Mouse (Mus musculus): Measurements from ENCODE around the gene 2310033P09Rik.

Gene 2310033P09Rik

DNA sequence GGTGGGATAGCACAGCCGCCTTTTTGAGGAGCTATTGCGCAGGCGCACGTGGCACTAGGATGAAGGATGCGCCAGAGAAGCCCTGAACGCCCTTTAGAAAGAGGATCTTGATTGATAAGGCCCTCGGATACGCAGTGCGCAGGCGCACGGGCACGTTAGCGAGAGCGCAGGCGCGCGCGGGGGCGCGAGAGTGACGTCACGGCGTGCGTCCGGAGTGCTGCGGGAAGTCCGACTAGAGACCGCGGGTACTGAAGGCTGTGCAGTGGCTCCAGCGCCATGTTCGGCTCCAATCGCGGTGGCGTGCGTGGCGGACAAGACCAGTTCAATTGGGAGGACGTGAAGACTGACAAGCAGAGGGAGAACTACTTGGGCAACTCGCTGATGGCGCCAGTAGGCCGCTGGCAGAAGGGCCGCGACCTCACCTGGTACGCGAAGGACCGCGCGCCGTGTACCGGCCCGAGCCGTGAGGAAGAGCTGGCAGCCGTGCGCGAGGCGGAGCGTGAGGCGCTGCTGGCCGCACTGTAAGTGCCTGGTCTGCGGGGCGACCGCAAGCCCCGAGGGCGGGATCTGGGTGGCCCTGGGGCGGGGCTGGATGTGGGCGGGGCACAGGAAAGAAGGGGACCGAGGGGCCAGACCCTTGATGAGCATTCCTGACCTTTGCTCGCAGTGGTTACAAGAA, at the start of gene 2310033P09Rik:
2310033P09Rik (plus strand) TSS at position 169 of the 679 bp plus-strand sequence.
- WGBS, result under 1% methylated on average over 67 of the region's 67 CpGs

DNA sequence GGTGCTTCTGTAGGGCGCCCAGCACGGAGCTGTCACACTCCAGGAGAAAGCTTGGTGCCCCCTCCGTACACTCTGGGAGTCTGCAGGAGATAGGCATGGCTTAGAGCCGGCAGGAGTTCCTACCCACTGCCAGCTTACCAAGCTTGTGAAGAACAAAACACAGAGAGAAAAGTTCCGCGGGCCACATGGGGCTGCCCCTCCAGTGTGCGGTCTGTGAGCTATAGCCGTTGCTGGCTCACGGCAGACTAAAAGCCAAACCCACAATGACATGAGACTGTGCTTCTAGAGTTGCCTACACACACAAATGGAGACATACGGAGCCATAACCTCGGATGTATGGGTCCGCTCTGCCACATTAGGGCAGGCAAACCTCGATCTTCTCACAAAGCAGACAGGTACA, 49.0 kb upstream of the 2310033P09Rik start:
- 93% methylated on average over 13 of the region's 13 CpGs for WGBS

DNA sequence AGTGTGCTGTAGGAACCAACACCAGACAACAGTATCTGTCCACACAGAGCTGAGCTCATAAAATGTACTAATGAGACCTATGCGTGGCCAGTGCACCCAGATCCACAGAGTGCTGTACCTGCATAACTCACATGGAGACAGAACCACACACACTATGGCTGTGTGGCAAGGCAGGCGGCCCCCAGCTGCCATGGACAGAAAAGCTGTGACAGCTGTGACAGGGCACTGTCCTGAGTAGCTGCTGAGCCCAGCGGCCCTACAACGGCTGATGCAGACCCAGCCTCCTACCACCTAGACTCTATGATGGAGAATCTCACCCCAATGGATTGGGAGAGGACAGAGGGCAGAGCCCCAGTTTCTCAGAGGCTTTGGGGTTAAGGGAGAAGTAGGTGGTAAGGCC, 48.6 kb upstream of the 2310033P09Rik start:
- WGBS, result 89% methylated on average over 4 of the region's 4 CpGs

DNA sequence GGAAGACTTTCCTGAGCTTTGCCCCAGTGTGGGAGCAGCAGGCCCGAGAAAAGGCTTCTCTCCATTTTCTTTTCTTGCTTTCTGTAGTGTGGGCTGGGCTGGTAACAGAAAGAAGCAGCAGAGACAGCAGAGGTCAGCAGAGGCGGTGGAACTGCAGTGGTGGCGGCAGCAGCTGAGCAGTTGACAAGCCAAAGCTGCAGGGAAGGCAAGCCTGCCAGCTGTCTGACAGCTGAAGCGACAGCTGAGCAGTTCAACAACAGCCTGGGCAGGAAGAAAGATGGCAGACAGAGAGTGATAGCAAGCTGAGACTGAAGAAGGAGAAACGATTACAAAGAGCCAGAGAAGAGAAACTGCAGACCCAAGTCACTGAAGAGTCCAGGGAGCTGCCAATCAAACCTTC, 46.7 kb upstream of the 2310033P09Rik start:
- WGBS, result 75% methylated on average over 5 of the region's 5 CpGs

DNA sequence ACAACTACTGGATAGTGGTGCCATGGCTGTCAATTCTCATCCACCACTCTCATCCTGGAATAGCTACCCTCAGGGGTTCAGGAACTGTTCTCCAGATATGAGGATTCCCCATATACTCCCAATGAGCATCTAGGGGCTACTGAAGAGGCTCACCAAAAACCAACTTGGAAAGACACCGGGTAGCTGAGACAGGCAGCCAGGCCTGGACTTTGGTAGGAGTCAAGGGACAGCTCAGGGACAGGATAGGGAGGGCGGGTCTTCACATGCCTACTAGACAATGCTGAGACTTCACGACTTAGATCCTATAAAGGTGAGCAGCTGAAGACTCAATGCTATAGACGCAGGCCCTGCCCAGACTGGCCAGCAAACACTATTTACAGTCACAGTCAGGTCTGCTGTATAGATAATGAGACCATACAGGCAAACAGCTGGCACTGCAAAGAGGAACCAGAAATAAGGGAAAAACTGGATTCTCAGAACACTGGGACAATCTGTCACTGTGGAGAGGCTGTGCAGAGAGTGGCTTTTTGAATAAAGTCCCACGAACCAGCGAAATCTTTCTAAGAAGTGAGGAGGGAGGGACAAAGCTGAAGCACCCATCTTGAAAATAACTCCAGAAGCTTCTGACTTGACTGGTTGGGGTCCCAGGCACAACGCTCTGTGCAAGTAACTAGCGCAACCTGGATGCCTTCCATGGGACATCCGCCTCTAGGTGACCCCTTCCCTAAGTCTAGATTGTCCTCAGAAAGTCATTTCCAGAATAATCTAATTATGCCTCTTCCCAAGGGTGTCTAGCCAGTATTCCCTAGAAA, 45.5 kb upstream of the 2310033P09Rik start:
- 45% methylated on average over 9 of the region's 9 CpGs for WGBS

DNA sequence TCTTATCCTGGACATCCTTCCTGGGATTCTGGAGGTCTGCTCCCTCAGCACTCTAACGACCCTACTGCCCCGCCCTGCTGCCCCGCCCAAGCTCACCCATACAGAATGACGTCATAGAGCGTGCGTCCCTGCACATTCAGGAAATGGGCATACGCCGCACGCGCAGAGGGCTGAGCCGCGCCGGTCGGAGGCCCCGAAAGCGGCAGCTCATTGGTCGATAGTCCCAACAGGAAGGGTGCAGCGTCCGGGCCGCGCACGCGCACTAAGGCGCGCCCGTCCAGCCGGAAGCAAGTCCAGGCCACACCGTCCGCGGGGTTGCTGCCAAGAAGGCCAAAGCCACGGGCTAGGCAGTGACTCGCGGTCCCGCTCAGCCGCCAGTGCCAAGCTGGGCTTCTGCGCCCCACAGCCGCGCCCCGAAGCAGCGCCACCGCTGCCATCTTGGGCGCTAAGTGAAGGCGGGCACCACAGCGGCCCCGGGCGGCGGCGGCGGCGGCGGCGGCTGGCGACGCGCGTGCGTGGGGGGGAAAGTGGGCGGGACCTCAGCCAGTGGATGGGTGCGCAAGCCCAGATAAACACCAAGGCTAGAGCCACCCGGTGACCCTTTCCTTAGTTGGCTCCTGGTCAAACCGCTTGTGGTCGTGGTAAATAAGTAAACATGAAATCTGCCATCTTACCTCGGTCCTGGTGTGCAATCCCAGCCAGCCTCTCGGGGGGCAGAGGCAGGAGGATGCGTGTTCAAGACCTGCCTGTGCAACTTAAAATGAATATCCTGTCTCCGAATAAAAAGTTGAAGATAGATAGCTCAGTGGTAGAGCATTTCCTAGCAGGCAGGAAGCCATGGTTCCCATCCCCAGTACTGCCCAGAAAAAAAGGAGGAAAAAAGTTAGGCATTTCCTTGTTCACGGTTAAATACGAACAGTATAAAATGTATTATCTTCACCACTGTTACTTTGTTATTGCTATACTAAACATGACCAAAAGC, 44.6 kb upstream of the 2310033P09Rik start, which contains the start of gene Iba57:
Iba57 (minus strand) TSS at position 485 of the 982 bp plus-strand sequence.
- 3% methylated on average over 68 of the region's 68 CpGs for WGBS

DNA sequence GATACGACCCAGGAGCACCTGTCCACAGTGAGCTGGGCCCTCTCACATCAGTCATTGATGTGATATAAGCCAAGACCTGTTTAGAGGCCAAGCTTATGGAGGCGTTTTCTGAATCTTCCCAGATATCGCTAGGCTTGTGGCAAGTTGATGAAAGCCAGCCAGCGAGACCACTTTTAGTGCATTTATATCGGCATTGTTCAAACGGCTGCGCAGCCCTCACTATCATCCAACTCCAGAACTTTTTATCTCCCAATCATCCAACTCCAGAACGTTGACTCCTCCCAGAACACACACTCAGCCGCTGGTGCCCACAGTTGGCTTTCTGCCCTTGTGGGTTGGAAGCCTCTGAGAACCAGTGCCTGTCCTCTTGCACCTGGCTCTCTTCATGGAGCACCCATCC, 43.7 kb upstream of the 2310033P09Rik start:
- WGBS, result 83% methylated on average over 9 of the region's 9 CpGs

DNA sequence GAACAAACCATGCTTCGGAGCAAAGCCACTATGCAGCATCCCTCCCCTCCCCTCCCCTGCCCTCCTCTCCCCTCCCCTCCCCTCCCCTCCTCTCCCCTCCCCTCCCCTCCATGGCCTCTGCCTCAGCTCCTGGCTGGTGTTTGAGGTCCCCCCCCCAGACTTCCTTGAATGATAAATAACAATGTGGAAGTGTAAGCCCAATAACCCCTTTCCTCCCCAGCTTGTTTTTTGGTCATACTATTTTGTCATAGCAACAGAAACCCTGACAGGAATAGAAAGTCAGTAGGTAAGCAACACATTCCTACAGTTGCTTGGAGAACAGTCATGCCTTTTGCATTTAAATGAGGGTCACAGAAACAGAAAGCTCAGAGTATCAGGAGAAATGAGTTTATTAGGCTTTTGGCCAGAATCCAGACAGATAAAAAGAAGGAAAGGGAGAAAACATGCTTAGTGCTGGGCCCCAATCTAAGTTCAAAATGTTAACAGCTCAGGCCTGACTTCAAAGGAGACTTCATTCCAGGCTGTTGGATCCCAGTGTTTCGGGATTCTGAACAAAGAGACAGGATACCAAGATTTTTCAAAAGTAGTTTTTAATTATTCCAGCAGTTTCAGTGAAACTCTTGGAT, 42.4 kb upstream of the 2310033P09Rik start:
- WGBS, result 54% methylated on average over 2 of the region's 2 CpGs

DNA sequence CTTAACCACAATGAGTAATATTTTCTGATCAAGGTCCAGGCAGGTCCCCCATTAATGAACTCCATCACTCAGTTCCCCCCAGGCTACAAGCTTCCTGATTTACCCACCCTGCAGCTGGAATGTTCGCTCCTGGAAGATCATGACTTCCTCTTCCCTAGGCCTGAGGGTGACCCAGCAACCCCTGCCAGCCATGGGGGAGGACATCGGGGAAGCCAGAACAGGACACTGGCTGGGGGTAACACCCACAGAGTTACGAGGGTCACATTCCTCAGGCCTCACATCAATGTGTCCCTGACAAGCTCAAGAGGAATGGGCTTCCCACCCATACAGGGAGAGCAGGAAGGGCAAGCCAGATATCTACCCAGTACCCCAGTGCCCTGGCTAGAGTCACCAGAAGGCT, 38.3 kb upstream of the 2310033P09Rik start:
- WGBS, result 78% methylated on average over 3 of the region's 3 CpGs

DNA sequence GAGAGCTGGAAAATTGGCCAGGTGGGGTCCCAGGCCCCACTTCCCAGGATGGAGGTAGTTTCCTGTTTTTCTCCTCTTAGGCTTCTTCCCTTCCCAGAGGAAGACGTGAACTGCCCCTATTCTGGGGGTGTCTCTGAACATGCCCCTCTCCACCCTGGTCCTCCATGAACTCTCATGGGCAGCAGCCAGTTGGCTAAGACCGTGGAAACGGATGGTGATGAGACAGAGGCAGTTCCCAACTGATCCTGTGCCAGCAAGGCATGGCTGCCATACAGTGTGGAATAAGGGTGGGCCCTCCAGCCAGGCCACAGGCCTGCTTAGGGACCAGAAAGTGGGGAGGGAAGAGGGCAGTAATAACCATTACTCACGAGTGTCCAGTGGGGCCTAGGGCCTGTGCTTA, 37.6 kb upstream of the 2310033P09Rik start:
- 72% methylated on average over 4 of the region's 4 CpGs for WGBS

DNA sequence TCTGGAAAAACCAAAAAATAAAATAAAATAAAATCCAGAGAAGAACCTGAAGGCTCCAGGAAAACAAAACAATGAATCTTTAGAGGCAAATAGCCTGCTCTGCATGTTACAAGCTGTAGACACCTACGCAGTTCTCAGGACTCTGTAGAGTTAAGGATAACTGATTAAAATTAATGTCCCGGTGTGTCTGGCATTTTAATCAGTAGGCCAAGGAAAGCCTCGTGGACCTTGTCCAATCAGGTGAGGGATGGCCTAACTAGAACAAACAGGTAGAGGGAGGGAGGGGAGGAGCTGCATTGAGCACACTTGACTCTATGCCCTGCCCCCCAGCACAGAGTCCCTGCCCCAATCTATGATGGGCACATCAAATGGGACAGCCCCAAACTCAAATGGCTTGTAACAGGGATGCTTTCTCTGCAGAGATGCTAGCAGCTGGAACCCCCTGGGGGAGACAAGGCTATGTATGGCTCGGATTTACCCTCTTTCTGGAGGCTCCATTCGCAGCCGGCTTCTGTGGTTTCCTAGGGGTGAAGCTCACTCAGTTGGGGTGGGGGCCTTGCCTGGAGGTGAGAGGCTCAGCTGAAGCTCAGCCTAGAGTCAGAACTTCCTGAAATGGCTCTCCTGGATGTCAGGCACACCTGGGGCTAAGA, 33.8 kb upstream of the 2310033P09Rik start:
- WGBS, result 78% methylated on average over 6 of the region's 6 CpGs

DNA sequence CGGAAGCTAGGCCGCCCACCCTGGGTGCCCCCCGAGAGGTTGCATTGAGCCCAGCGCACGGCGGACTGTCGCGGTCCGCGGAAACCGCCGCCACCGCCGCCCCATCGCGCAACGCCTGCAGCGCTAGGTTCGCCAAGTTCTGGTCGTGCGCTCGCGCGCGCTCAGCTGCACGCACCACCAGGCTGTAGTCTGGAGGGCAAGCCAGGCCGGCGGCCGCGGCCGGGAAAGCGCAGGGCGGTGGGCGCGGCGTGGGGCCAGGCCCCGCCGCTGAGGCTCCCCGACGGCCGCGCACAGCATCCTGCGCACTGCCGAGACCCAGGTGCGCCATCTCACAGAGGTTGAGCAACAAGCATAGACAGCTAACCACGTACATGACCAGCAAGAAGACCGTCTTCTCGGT, 31.6 kb upstream of the 2310033P09Rik start:
- 3% methylated on average over 48 of the region's 48 CpGs for WGBS

DNA sequence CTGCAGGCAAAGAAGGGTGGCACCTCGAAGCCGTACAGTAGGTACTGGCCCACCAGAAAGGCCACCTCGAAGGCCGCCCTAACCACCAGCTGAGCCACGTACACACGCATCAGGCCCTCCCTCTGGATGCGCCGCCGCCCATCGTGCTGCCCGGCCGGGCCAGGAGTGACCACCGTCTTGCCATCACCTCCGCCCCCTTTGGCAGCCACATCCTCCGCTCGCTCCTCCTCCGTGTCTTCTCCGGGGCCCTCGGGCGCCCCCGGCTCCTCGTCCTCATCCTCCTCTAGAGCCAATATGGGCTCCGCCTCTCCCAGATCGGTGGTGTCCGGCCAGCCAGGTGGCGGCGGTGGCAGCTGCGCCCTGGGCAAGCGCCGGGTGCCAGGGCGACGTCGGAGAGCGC, 31.2 kb upstream of the 2310033P09Rik start:
- 10% methylated on average over 34 of the region's 34 CpGs for WGBS

DNA sequence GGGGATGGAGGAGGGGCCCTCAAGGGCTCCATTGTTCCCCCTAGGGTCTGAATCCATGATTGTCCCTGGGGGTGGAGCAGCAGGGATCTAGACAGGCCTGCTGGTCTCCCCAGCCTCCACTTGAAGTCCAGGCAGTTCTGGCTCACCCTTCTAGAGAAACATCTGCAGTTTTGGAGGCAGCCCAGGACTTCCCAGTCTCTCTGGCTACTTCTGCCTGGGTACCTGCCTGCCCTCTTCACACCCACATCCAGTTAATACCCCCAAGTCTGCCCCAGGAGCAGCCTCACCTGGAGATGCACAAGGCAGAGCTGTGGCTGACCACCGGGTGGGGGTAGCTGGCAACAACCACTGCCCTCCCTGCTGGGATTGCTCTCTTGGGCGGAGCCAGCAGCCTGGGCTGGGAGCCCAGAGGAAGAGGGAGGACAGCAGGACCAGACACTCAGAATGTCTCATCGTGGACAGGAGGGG, 25.2 kb upstream of the 2310033P09Rik start, which contains the start of gene Gjc2:
Gjc2 (minus strand) TSS at position 350 of the 468 bp plus-strand sequence.
- 31% methylated on average over 3 of the region's 3 CpGs for WGBS

DNA sequence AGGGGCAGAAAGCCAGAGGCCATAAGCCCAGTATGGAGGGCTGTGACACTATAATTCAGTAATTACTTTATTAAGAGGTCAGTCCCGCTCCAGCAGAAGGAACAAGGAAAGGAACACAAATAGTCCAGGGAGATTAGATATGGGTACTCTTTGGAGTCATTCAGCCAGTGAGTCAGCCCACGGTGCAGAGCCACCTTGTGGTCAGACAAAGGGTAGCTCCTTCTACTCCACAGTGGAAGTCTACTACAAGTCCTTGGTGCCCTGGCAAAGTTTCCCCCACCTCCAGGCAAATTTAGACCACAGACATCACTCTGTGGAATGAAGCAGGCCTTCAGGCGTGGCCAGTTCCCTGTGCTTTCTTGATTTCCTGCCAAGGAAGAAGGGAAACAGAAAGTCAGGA, 24.3 kb upstream of the 2310033P09Rik start:
- 27% methylated on average over 3 of the region's 3 CpGs for WGBS

DNA sequence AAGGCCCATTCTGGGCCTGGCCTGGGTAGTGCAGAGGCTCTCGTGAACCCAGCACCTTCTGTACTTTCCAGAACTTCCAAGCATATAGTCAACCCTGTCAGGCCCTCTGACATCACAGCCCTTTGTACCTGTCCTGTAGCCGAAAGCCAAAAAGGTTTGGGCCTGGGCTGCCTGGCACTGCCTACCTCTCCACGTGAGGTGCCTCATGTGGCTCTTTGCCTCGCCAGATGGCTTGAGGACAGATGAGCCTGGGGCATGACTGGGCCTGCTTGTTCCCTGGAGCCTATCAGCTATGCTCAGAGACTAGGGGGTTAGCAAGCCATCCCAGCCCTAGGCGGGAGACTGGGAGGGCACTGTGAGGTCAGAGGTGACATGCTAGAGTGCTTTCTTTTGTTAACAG, 22.6 kb upstream of the 2310033P09Rik start:
- 86% methylated on average over 5 of the region's 5 CpGs for WGBS

DNA sequence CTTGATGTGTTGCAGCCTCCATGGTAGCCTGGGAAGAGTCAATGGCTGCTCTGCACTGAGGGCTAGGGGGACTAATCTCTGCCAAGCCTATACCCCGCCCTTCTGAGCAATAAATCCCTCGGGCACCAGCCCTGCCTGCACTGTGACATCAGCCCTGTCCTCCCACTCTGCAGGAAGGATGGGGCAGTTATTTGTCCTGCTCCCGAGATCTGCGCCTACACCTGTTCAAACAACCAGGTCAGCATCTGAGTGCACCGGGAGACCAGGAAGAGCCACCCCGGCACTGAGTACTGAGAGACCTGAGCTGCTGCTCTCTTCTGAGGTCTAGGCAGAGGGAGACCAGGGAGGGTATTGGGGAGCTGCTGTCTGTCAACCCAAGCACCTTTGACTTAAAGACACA, 20.4 kb upstream of the 2310033P09Rik start:
- WGBS, result 76% methylated on average over 6 of the region's 6 CpGs

DNA sequence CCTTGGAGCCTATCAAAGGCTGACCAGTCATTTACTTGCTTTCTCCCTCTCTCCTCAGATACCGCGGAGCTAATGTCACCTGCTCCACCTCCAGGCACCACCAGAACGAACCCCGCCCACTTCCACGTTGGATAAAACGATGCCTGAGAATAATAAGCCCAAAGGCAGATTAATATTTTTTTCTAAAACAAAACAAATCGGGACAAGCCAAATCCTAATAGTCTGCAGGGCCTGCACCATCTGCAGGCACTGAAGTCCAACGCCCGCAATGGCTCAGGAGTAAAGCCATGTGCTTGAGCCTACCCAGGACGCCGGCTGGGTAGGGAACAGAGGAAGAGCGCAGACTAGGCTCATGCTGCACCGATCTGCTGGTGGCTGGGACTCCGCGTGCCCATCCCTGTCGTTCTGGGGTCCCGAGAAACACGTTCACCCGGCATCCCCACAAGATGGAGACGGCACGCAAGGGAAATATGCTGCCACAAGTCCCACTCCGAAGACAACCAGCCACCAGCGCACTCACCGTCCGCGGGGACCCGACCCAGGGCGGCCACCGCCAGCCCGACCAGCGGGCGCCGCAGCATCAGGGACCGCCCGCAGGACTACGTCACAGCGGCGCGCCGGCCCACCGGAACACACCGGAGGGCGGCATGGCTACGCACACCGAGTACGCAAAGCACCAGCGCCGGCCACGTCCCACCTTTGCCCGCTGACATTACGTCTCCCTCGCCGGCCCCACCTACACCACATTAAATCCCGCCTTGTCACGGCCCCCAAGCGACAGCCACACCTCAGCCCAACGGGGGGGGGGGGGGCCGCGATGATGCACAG, 16.7 kb upstream of the 2310033P09Rik start:
- under 1% methylated on average over 59 of the region's 59 CpGs for WGBS

DNA sequence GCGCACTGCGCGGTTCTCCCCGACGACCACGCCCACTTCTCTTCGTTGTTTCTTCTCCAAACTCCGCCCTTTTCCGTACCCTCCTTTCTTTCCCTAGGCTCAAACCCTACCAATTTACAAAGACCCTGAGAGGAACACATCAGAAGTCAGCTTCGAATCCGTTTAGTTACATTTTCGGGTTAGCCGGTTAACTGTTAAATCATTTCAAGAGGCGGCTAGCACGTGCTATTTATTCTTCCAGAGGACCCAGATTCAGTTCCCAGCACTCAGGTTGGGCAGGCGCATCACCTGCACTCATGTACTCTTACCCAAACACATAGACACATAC, 16.1 kb upstream of the 2310033P09Rik start, which contains the start of gene Guk1:
Guk1 (minus strand) TSS at position 154 of the 328 bp plus-strand sequence.
- 3% methylated on average over 16 of the region's 16 CpGs for WGBS

All from cerebral cortex, adult 2 months (tissue).